Mouse (Mus musculus): Measurements from ENCODE around the gene Acrbp. TPM values are rescaled to one million over a fixed set of nuclear protein-coding genes. Genes with fewer than 3 reads are reported as not detected.

Acrbp gene
- polyA plus RNA-seq, 1 experiment = 18.2 TPM

DNA sequence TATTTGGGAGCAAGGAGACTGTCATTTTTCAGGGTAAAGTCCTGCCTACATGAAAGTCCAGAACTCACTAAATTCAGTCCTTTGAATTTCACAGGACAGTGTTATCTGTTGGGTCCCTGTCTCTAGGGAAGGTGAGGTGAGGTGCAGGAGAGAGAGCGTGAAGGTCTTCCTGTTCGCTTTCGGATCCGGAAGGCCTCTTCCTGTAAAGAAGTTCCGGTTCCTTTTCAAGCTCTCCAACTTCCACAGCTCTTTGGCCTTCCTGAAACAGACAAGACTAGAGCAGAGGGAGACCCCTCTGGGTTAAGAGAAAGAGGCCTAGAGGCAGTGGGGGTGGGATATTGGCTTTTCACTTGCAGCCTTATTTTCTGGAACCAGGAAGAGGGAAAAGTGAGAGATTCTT lies 42.9 kb downstream of the Acrbp start:
- Histone ChIP-seq H3K4me3 (ENCODE audit: low read depth, low read length) (no peak overlapping the region), H3K27ac (ENCODE audit: insufficient read depth, low read depth, low read length) (no peak overlapping the region), H3K36me3 (ENCODE audit: control insufficient read depth, insufficient read depth, low read length) (no peaks in the 10 kb centered on the region), H3K4me1 (ENCODE audit: control insufficient read depth, insufficient read depth, insufficient read length, low read length) (peaks cover 18% of the 10 kb centered on the region), H3K27me3 (ENCODE audit: control insufficient read depth, insufficient read depth, low read length) (no peaks in the 10 kb centered on the region)
- 85% methylated on average over 5 of the region's 5 CpGs for WGBS
- TF ChIP-seq CTCF (IDR thresholded peaks at IDR 0.05; ENCODE audit: extremely low read depth, insufficient read length, insufficient replicate concordance, low read depth, low read length) = no peak
- TF ChIP-seq POLR2A (IDR thresholded peaks at IDR 0.05; ENCODE audit: low read depth, low read length) = no peak

DNA sequence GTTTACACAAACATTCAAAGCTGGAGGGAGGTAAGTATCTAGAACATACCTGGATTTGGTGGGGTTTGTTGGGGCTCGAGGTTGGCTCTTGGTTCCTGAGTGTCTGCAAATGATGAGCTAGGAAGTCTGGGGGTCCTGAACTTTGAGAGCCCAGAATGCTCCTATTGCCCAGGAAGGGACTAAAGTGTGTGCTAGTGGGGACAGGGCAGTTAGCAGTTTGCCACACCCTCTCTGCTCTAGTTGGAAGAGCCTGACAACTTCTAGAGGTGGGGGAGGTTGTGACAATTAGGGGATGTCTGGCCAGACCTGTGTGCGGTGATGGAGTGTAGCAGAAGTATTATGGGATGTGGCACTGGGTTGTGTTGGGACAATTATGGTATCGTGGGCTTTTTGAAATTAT lies 45.4 kb downstream of the Acrbp start:
- Histone ChIP-seq H3K27me3 (ENCODE audit: control insufficient read depth, insufficient read depth, low read length) (no peaks in the 10 kb centered on the region), H3K4me1 (ENCODE audit: control insufficient read depth, insufficient read depth, insufficient read length, low read length) (peaks cover 22% of the 10 kb centered on the region), H3K27ac (ENCODE audit: insufficient read depth, low read depth, low read length) (no peak overlapping the region), H3K36me3 (ENCODE audit: control insufficient read depth, insufficient read depth, low read length) (peaks cover 10% of the 10 kb centered on the region), H3K4me3 (ENCODE audit: low read depth, low read length) (no peak overlapping the region)
- TF ChIP-seq CTCF (IDR thresholded peaks at IDR 0.05; ENCODE audit: extremely low read depth, insufficient read length, insufficient replicate concordance, low read depth, low read length) (no peak), POLR2A (IDR thresholded peaks at IDR 0.05; ENCODE audit: low read depth, low read length) (no peak)
- 39% methylated on average over 3 of the region's 3 CpGs for WGBS

DNA sequence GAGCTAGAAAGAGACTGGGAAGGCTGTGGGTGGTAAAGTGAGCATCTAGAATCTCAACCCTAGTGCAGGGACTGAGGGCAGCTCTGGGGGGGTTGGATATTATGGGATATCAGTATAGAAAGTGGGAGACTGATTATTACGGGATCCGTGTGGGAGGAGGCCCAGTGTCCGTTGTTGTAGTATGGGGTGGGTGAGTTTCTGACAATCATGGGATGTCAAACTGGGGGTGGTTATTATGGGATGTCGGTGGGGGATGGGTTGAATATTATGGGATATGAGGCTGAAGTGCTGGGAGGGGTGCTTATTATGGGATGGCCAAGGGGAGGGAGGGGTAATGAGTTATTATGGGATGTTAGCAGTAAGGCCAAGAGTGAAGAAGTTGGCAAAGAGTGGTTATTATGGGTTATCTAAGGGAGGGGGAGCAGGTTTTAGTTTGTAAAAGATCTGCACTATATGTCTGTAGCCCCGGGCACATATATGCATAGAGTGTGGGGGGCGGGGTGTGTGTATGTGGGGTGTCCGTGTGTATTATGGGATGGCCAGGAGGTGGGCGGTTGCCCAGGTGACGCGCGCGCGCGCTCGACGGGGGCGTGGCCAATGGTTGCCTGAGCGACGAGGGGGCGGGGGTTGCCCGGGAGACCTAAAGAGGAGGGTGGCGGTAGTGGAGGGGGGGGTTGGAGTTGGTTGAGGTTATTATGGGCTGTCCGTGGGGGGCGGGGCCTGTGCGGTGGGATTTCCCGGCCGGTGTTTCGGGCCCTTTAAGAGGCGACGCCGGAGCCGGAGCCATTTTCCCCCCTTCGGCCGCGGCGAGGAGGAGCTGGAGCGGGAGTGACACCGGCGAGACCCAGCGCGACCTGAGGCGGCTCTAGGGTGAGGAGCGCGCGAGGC lies 46.1 kb downstream of the Acrbp start, which contains the start of gene Chd4:
Gene Chd4 (plus strand): TSS at position 591 of the 888 bp plus-strand sequence.
- WGBS = 1% methylated on average over 43 of the region's 45 CpGs
- no peaks in the 10 kb centered on the region for H3K27me3 ChIP-seq (ENCODE audit: control insufficient read depth, insufficient read depth, low read length)
- TF ChIP-seq POLR2A (IDR thresholded peaks at IDR 0.05; ENCODE audit: low read depth, low read length) = peak; percentile 68; the same call in 1 of the 2 replicates
- TF ChIP-seq CTCF (IDR thresholded peaks at IDR 0.05; ENCODE audit: extremely low read depth, insufficient read length, insufficient replicate concordance, low read depth, low read length) = no peak
- peak within 1 kb of the TSS; percentile 80 for H3K27ac ChIP-seq (ENCODE audit: insufficient read depth, low read depth, low read length)
- H3K36me3 ChIP-seq (ENCODE audit: control insufficient read depth, insufficient read depth, low read length) = peaks cover 18% of the 10 kb centered on the region
- H3K4me3 ChIP-seq (ENCODE audit: low read depth, low read length) = peak within 1 kb of the TSS; percentile 78
- peaks cover 18% of the 10 kb centered on the region for H3K4me1 ChIP-seq (ENCODE audit: control insufficient read depth, insufficient read depth, insufficient read length, low read length)

DNA sequence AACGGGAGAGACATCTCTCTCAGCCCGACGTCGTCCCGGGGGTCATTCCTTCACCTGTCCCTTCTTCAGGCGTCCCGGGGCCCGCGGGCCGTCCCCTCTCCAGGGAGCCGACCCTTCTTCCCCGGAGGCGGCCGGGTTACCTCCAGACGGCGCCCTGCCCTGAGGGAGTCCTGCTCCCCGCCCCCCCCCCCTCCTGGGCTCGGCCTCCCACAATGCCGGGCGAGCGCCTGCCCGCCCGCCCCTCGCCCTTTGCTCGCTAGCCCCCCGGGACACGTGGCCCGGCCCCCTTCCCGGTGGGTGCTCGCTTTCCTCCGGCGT lies 46.7 kb downstream of the Acrbp start:
- Histone ChIP-seq H3K4me1 (ENCODE audit: control insufficient read depth, insufficient read depth, insufficient read length, low read length) (peaks cover 16% of the 10 kb centered on the region), H3K4me3 (ENCODE audit: low read depth, low read length) (peak overlapping the region; percentile 78), H3K27me3 (ENCODE audit: control insufficient read depth, insufficient read depth, low read length) (no peaks in the 10 kb centered on the region), H3K27ac (ENCODE audit: insufficient read depth, low read depth, low read length) (peak overlapping the region; percentile 80), H3K36me3 (ENCODE audit: control insufficient read depth, insufficient read depth, low read length) (peaks cover 24% of the 10 kb centered on the region)
- under 1% methylated on average over 29 of the region's 32 CpGs for WGBS
- TF ChIP-seq CTCF (IDR thresholded peaks at IDR 0.05; ENCODE audit: extremely low read depth, insufficient read length, insufficient replicate concordance, low read depth, low read length) (no peak), POLR2A (IDR thresholded peaks at IDR 0.05; ENCODE audit: low read depth, low read length) (no peak)

DNA sequence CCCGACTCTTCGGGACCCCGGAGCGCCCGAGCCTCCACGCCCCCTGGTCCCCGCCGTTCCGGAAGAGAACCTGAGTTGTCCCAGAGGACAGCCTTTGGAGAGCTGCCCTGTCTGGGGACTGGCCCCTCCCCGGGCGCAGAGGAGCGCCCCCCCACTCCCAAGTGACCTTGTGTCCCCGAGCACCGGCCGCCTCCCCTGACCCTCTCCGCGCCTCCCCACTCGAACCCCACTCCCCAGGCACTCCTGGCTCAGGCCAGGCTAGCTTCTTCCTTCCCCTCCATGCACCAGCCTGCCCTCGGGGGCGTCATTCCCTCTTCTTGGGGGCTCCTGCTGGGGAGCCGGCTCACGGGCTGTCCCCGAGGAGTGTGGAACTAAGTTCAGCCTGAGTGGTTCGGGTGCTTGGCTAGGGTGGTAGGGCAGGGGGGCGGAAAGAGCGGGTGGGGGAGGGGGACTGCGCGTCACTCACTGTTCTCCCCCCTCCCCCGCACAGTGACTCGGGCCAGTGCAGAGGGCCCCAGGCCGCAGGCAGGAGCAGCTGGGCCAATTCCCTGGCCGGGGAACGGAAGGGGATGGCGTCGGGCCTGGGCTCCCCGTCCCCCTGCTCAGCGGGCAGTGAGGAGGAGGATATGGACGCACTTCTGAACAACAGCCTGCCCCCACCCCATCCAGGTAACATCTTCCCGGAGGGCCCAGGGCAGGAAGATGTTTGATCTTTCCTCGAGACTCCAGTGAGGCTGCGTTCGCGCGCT lies 47.3 kb downstream of the Acrbp start:
- peaks cover 16% of the 10 kb centered on the region for H3K4me1 ChIP-seq (ENCODE audit: control insufficient read depth, insufficient read depth, insufficient read length, low read length)
- H3K27me3 ChIP-seq (ENCODE audit: control insufficient read depth, insufficient read depth, low read length) = no peaks in the 10 kb centered on the region
- WGBS = under 1% methylated on average over 43 of the region's 44 CpGs
- peaks cover 29% of the 10 kb centered on the region for H3K36me3 ChIP-seq (ENCODE audit: control insufficient read depth, insufficient read depth, low read length)
- H3K27ac ChIP-seq (ENCODE audit: insufficient read depth, low read depth, low read length) = 0 out of 2 replicates have a peak overlapping the region, but pooled peaks have one; percentile 37
- H3K4me3 ChIP-seq (ENCODE audit: low read depth, low read length) = peak overlapping the region; percentile 78
- no peak for TF ChIP-seq CTCF (IDR thresholded peaks at IDR 0.05; ENCODE audit: extremely low read depth, insufficient read length, insufficient replicate concordance, low read depth, low read length)

DNA sequence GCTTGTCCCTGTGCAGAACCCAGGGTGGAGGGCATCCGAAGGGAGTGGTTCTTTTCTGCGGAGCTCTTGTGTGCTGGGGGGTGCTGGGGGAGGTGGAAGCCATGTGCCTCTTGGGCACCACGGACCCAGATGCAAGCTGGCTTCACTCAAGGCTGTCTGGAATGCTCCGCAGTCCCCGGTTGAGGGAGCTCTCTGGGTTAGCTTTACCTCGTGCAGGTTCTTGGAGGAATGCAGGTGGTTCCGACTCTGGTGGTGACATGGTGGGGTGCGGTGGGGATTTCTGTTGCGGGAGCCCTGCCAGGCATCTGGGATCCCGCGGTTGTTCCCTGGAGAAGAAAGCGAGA lies 47.8 kb downstream of the Acrbp start:
- peaks cover 34% of the 10 kb centered on the region for H3K36me3 ChIP-seq (ENCODE audit: control insufficient read depth, insufficient read depth, low read length)
- TF ChIP-seq POLR2A (IDR thresholded peaks at IDR 0.05; ENCODE audit: low read depth, low read length) = no peak
- H3K27me3 ChIP-seq (ENCODE audit: control insufficient read depth, insufficient read depth, low read length) = no peaks in the 10 kb centered on the region
- 1% methylated on average over 12 of the region's 12 CpGs for WGBS
- H3K4me3 ChIP-seq (ENCODE audit: low read depth, low read length) = peak overlapping the region; percentile 78
- no peak overlapping the region for H3K27ac ChIP-seq (ENCODE audit: insufficient read depth, low read depth, low read length)
- H3K4me1 ChIP-seq (ENCODE audit: control insufficient read depth, insufficient read depth, insufficient read length, low read length) = peaks cover 16% of the 10 kb centered on the region

DNA sequence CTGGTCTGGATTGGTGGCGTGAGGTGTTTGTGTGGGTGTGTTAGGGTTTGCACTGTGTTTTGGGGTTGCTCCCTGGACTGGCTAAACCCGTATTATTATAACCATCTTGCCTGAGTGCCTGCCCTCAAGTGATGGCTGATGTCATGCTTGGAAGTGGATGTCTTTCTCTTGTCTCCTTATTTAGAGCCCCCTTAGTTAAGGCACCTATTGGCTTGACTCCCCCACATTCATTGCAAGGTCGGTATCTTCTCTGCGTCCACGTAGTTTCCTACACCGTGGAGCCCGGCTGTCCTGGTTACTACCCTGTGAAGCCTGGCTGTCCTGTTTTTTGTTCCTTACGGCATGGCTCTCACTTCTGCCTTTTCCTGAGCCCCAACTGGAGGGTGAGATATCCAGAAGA lies 48.5 kb downstream of the Acrbp start:
- Histone ChIP-seq H3K4me1 (ENCODE audit: control insufficient read depth, insufficient read depth, insufficient read length, low read length) (peaks cover 16% of the 10 kb centered on the region), H3K27me3 (ENCODE audit: control insufficient read depth, insufficient read depth, low read length) (no peaks in the 10 kb centered on the region), H3K36me3 (ENCODE audit: control insufficient read depth, insufficient read depth, low read length) (peaks cover 41% of the 10 kb centered on the region), H3K4me3 (ENCODE audit: low read depth, low read length) (peak overlapping the region; percentile 78), H3K27ac (ENCODE audit: insufficient read depth, low read depth, low read length) (no peak overlapping the region)
- TF ChIP-seq CTCF (IDR thresholded peaks at IDR 0.05; ENCODE audit: extremely low read depth, insufficient read length, insufficient replicate concordance, low read depth, low read length) = no peak
- 34% methylated on average over 8 of the region's 8 CpGs for WGBS
